Mouse (Mus musculus) hindbrain, postnatal 0 days (tissue): ENCODE data around the gene Ifnar1. TPM values are rescaled to one million over a fixed set of nuclear protein-coding genes. Genes with fewer than 3 reads are reported as not detected.

Source experiments
- ATAC-seq: fragments of 200-750 bp; cut with Nextera tagmentation; 2 replicates; pipeline ENCODE4 v1.8.0; 2017; ENCODE audit warnings: mild to moderate bottlenecking, moderate TSS enrichment, moderate library complexity
- DNase-seq: peaks from one replicate; pipeline ENCODE4 v3.0.0-alpha.2; 2015; ENCODE audit warnings: low spot score
- H3K27ac ChIP-seq: fragments of 300-500 bp; sonication (generic); 2 replicates; pipeline ENCODE4 v1.5.1; 2014; ENCODE audit warnings: mild to moderate bottlenecking
- H3K27me3 ChIP-seq: fragments of 300-500 bp; sonication (generic); 2 replicates; pipeline ENCODE4 v1.6.1; 2014; ENCODE audit warnings: low read length, mixed read lengths; ENCODE audit not compliant: insufficient read depth
- H3K36me3 ChIP-seq: fragments of 300-500 bp; sonication (generic); 2 replicates; pipeline ENCODE4 v1.6.1; 2014; ENCODE audit warnings: low read length, mixed read lengths; ENCODE audit not compliant: insufficient read depth
- H3K4me1 ChIP-seq: fragments of 300-500 bp; sonication (generic); 2 replicates; pipeline ENCODE4 v1.6.1; 2014; ENCODE audit warnings: antibody characterized with exemption, low read length, mixed read lengths; ENCODE audit not compliant: insufficient read depth
- H3K4me2 ChIP-seq: fragments of 300-500 bp; sonication (generic); 2 replicates; pipeline ENCODE4 v1.6.1; 2014; ENCODE audit warnings: low read depth, mild to moderate bottlenecking, low read length, moderate library complexity, mixed read lengths
- H3K4me3 ChIP-seq: fragments of 300-500 bp; sonication (generic); 2 replicates; pipeline ENCODE4 v1.5.1; 2014; ENCODE audit warnings: low read length
- H3K9ac ChIP-seq: fragments of 300-500 bp; sonication (generic); replicated peaks from 2 replicates; pipeline ENCODE4 v1.6.1; 2014; ENCODE audit warnings: mild to moderate bottlenecking, low read length, moderate library complexity, mixed read lengths
- H3K9me3 ChIP-seq: fragments of 300-500 bp; sonication (generic); 2 replicates; pipeline ENCODE4 v1.6.1; 2016; ENCODE audit warnings: low read length, mixed read lengths
- CTCF ChIP-seq: IDR thresholded peaks from 2 replicates; pipeline ENCODE4 v1.5.1; 2016; ENCODE audit warnings: antibody characterized with exemption, control low read depth, low read depth
- WGBS: fragments of 180-500 bp; shearing (Covaris S2); extraction: QIAGEN DNeasy Blood & Tissue Kit; methylation state at CpG from one replicate; pipeline ENCODE4 v1.1.7; 2014; 5-methylcytosine and 5-hydroxymethylcytosine counted together
- polyA plus RNA-seq: library from polyadenylated mRNA; unstranded; fragments of >200 nt; fragmentation: Nextera tagmentation; extraction: Ambion mirVana; gene quantifications from 2 replicates; pipeline ENCODE4 v1.2.1, GENCODE M21; 2015
- total RNA-seq: library from RNA; depleted of rRNA; stranded (reverse); fragments of >200 nt; gene quantifications from 2 replicates; pipeline ENCODE4 v1.2.3, GENCODE M21; 2014

Ifnar1 gene
- total and polyA plus RNA-seq, 2 experiments from 2014 or later: 34.1 to 53.1 TPM

DNA sequence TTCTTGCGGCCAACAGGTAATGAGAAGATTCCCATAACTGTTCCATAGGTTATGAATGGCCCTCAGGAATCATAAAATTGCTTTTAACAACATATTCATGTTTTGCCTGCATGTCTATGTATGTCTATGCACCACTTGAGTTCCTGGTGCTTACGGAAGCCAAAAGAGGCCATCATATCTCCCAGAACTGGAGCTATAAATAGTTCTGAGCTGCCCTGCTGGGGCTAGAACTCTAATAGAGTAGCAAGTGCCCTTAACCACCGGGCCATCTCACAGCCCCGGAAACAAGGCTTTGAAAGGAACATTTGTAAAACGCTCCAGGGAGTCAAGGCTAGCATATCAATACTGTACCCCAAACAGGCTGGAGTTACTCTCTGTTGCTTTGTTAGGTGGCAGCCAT lies 63.5 kb downstream of the Ifnar1 start:
- no peak overlapping the region for H3K27ac ChIP-seq
- no peaks in the 10 kb centered on the region for H3K36me3 ChIP-seq
- H3K27me3 ChIP-seq: no peaks in the 10 kb centered on the region
- TF ChIP-seq CTCF: no peak
- peak overlapping the region; percentile 83 for H3K4me2 ChIP-seq
- DNase-seq (no peak), ATAC-seq (no peak)
- H3K4me1 ChIP-seq: peaks cover 11% of the 10 kb centered on the region
- 0 out of 2 replicates have a peak overlapping the region, but pooled peaks have one; percentile 15 for H3K9ac ChIP-seq
- WGBS: 33% methylated on average over 5 of the region's 5 CpGs
- H3K9me3 ChIP-seq: no peaks in the 10 kb centered on the region
- H3K4me3 ChIP-seq: peak overlapping the region; percentile 24

DNA sequence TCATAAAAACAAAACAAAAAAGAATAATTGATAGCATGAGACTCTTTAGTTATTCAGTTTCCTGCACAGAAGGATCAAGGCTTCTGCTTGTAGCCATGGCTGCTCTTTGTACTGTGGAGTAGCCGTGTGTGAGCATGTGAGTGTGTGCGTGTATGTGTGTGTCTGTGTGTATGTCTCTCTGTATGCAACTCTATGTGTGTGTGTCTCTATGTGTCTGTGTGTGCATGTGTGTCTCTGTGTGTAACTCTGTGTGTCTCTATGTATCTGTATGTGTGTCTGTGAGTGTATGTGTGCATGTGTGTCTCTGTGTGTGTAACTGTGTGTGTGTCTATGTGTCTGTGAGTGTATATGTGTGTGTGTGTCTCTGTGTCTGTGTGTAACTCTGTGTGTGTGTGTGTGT lies 64.0 kb downstream of the Ifnar1 start:
- Histone ChIP-seq H3K27ac (no peak overlapping the region), H3K4me3 (peak overlapping the region; percentile 24), H3K9ac (0 out of 2 replicates have a peak overlapping the region, but pooled peaks have one; percentile 15), H3K9me3 (no peaks in the 10 kb centered on the region), H3K4me2 (peak overlapping the region; percentile 83), H3K27me3 (no peaks in the 10 kb centered on the region), H3K36me3 (no peaks in the 10 kb centered on the region), H3K4me1 (peaks cover 11% of the 10 kb centered on the region)
- no peak for DNase-seq
- ATAC-seq: no peak
- 46% methylated on average over 2 of the region's 2 CpGs for WGBS
- no peak for TF ChIP-seq CTCF

DNA sequence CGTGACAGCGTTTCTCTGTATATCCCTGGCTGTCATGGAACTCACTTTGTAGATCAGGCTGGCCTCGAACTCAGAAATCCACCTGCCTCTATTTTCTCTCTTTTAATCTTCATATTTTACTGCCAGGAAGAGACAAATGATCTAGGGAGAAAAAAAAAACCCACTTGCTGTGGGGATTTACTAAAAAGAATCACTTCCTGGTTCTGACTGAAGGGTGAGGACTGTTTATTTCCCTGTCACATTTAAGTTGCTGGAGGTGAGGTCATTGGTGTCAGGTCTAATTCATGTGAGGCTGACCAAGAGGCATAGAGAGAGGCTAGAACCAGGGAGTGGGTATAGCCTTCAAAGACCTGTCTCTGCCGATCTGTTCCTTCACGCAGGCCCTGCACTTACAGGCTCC lies 64.6 kb downstream of the Ifnar1 start:
- H3K9ac ChIP-seq: no peak overlapping the region
- TF ChIP-seq CTCF: no peak
- ATAC-seq (no peak), DNase-seq (no peak)
- H3K27ac ChIP-seq: no peak overlapping the region
- no peak overlapping the region; the same call in 1 of the 2 replicates for H3K4me2 ChIP-seq
- peaks cover 11% of the 10 kb centered on the region for H3K4me1 ChIP-seq
- WGBS: 60% methylated on average over 5 of the region's 5 CpGs
- no peaks in the 10 kb centered on the region for H3K36me3 ChIP-seq
- no peaks in the 10 kb centered on the region for H3K9me3 ChIP-seq
- H3K27me3 ChIP-seq: no peaks in the 10 kb centered on the region
- no peak overlapping the region for H3K4me3 ChIP-seq

DNA sequence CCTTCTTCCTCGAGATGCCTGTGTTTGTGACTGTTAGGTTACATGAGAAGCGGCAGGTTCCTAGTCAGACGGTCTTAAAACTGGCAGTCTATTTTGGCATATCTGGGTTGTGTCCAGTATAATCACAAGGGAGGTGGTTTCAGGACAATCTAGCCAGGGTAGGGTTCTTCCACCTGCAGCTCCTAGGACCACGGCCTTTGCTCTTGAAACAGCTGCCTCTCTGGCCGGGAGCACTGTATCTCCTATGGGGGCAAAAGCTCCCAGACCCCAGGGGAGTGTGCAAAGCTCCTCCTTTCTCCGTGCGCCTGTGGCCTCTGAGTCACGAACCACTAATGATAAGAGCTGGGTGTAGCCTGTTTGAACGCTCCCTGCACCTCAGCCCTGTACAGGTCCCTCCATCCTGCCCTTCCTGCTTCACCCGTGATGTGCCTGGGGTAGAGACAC lies 66.1 kb downstream of the Ifnar1 start:
- Histone ChIP-seq H3K4me1 (peaks cover 11% of the 10 kb centered on the region), H3K36me3 (0 out of 2 replicates have a peak, but pooled peaks cover 4% of the 10 kb centered on the region), H3K27me3 (no peaks in the 10 kb centered on the region), H3K27ac (no peak overlapping the region), H3K4me3 (no peak overlapping the region), H3K9ac (no peak overlapping the region), H3K9me3 (no peaks in the 10 kb centered on the region), H3K4me2 (no peak overlapping the region)
- DNase-seq (no peak), ATAC-seq (no peak)
- 77% methylated on average over 10 of the region's 10 CpGs for WGBS
- TF ChIP-seq CTCF: no peak

DNA sequence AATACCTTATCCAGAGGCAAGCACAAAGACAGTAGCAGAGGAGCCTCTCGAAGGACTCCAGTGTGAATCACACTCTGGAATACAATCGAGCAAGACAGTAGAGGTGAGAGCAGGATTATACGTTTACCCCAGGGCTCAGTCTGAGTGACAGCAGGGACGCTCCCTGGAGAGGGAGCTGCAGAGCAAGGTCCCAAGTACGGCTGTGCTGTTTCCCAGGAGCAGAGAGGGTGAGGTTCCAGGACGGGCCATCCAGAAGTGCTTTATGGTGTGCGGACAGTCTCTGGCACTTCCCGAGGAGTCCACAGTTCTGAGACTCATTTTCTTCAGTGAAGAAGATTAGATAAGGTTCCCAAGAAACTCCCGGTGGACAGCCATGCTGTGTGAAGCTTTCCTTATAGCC lies 67.0 kb downstream of the Ifnar1 start:
- no peaks in the 10 kb centered on the region for H3K9me3 ChIP-seq
- 0 out of 2 replicates have a peak, but pooled peaks cover 4% of the 10 kb centered on the region for H3K36me3 ChIP-seq
- no peaks in the 10 kb centered on the region for H3K27me3 ChIP-seq
- no peak for ATAC-seq
- peaks cover 11% of the 10 kb centered on the region for H3K4me1 ChIP-seq
- H3K27ac ChIP-seq: no peak overlapping the region
- DNase-seq: no peak
- H3K4me2 ChIP-seq: no peak overlapping the region
- no peak for TF ChIP-seq CTCF
- WGBS: 58% methylated on average over 9 of the region's 9 CpGs
- H3K4me3 ChIP-seq: no peak overlapping the region
- H3K9ac ChIP-seq: no peak overlapping the region

DNA sequence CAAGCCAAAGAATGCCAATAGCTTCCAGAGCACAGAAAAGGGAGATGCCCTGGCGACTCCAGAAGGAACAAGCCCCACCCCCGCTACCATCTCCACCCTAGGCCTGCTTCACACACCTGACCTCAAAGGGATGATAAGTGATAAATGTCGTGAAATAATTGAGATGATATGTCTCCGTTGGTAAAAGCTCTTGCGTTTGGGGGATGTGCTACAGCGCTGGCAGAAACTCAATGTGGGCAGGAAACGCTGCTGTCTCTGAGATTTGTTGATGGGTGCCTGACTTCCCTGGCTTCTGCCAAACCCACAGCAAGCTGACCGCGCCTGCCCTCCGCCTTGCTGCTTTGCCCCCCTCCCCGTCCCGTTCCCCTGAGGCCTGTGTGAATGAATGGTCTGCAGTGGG lies 68.6 kb downstream of the Ifnar1 start:
- 50% methylated on average over 12 of the region's 12 CpGs for WGBS

DNA sequence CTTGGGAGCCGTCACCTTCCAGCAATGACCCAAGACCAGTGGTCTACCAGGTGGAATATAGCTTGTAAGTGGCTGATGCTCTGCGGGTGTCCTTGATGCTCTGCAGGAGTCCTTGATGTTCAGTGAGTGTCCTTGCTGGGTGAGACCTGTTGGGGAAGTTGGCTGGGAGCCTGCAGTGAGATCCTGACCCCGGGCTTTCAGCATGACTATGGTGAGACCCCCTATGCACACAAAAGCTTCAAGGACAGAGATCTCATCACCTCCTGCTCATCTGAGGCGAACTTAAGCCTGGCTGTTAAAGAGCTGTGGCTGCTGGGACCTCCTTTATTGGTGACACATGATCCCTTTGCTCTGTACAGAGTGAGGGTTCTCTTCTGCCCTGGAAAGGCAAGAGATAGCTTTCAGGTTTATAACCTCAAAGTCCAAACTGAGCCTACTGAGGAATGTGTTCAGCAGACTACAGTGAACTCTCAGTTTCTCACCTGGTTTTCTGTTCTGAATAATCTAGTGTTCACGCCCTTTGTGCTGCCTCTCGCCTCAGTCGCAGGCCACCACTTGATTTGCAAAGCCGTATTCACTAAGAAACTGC lies 70.1 kb downstream of the Ifnar1 start:
- WGBS: 90% methylated on average over 8 of the region's 8 CpGs
- Histone ChIP-seq H3K4me2 (no peak overlapping the region), H3K4me3 (no peak overlapping the region), H3K9me3 (no peaks in the 10 kb centered on the region), H3K4me1 (no peaks in the 10 kb centered on the region), H3K9ac (no peak overlapping the region), H3K27me3 (no peaks in the 10 kb centered on the region), H3K36me3 (peaks cover 4% of the 10 kb centered on the region; the same call in 1 of the 2 replicates), H3K27ac (no peak overlapping the region)
- no peak for TF ChIP-seq CTCF
- ATAC-seq (no peak), DNase-seq (no peak)

More for the DNA sequence above, 68.6 kb downstream of the Ifnar1 start:
- TF ChIP-seq CTCF: no peak
- Histone ChIP-seq H3K4me2 (no peak overlapping the region), H3K4me3 (no peak overlapping the region), H3K27ac (no peak overlapping the region), H3K4me1 (peaks cover 3% of the 10 kb centered on the region), H3K27me3 (no peaks in the 10 kb centered on the region), H3K9me3 (no peaks in the 10 kb centered on the region), H3K36me3 (0 out of 2 replicates have a peak, but pooled peaks cover 4% of the 10 kb centered on the region), H3K9ac (no peak overlapping the region)
- ATAC-seq (0 out of 2 replicates have a peak, but pooled peaks have one; percentile 27), DNase-seq (peak; percentile 32)
